Mouse (Mus musculus) Patski (cell line): ENCODE results near the gene Sf3b2. TPM values are rescaled to one million over a fixed set of nuclear protein-coding genes. Genes with fewer than 3 reads are reported as not detected.
"Not testable (repeated sequence)": the region's sequence is repeated elsewhere in the genome, so short reads cannot be mapped to it uniquely, and the experiment has no call there.

Experiments
- ATAC-seq: fragments of 100-300 bp; one replicate; pipeline ENCODE4 v1.8.0; 2021
- CTCF ChIA-PET: fragments of 350-600 bp; sonication (Branson Sonifier 250); formaldehyde crosslinking; loops from one replicate; lab custom pipeline; 2022; ENCODE audit warnings: inconsistent platforms; lab: Charles Lee
- POLR2A ChIA-PET: fragments of 350-600 bp; sonication (Branson Sonifier 250); formaldehyde crosslinking; loops from one replicate; lab custom pipeline; 2022; ENCODE audit warnings: antibody characterized with exemption, inconsistent platforms; lab: Charles Lee
- DNase-seq: peaks from one replicate; pipeline ENCODE4 v3.0.0-alpha.2; 2011; ENCODE audit warnings: low read depth, low spot score
- H3K27me3 ChIP-seq: fragments of 371-371 bp; one replicate; pipeline ENCODE4 v1.5.1; 2021
- CTCF ChIP-seq: fragments of 100-300 bp; IDR thresholded peaks from one replicate; pipeline ENCODE4 v1.5.1; 2021
- in situ Hi-C: fragments of 300-500 bp; cut with MboI; formaldehyde crosslinking; loops from 3 replicates; pipeline ENCODE4 v1.11.1; 2018; ENCODE audit warnings: low pct_unique_long_range_greater_than_20kb, mixed read lengths
- polyA plus RNA-seq: library from polyadenylated mRNA; unstranded; gene quantifications from one replicate; pipeline ENCODE4 v1.2.3, GENCODE M21; 2021

Sf3b2 gene
- polyA plus RNA-seq, 1 experiment from 2014 or later: 255 TPM

DNA sequence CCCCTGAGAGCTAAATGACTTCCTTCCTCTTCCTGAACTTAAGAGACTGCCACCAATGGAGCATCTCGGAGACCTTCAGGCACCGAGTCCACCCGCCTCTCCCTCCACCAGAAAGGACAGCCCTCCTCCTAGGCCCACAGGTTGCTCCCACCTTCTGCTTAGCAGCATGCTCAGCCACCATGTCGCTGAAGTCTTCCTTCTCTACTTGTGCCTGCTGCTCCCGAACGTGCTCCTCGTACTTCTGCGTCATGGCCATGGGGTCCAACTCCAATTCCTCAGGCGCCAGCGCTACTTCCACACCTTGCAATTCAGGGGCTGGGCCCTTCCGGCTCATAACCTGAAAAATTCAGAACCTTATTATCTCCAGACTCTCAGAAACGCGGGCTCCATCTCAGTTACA is 20.6 kb downstream of the Sf3b2 start:
- ATAC-seq (no peak), DNase-seq (no peak)
- H3K27me3 ChIP-seq: no peaks in the 10 kb centered on the region
- POLR2A ChIA-PET: no interaction called here
- in situ Hi-C loops: loop anchor here (5.0 kb wide), 1 partner anchor 77 kb away; no protein-coding TSS in a partner anchor
- CTCF ChIA-PET: interaction anchor here (0.7 to 0.9 kb wide), 2 partner anchors 8 to 10 kb away, joined by 3 to 4 read pairs; no protein-coding TSS in a partner anchor
- TF ChIP-seq CTCF: no peak

GRCm38 (mm10) chr19:5273916-5274315 is 21.3 kb downstream of the Sf3b2 start:
- no peak for ATAC-seq
- no peak for DNase-seq
- ChIA-PET POLR2A (no interaction called here), CTCF (interaction anchor here (0.9 to 1.2 kb wide), 2 partner anchors 9 to 78 kb away, joined by 4 read pairs; no protein-coding TSS in a partner anchor)
- TF ChIP-seq CTCF: no peak
- H3K27me3 ChIP-seq: no peaks in the 10 kb centered on the region
- in situ Hi-C loops: no loop called here

GRCm38 (mm10) chr19:5272801-5273733 is 22.2 kb downstream of the Sf3b2 start, which contains the start of gene Pacs1:
Gene Pacs1 (minus strand): TSS chr19:5273119.
- H3K27me3 ChIP-seq: no peaks in the 10 kb centered on the region
- in situ Hi-C loops: no loop called here
- ChIA-PET POLR2A (interaction anchor here (1.1 kb wide), 1 partner anchor 27 kb away, joined by 4 read pairs; no protein-coding TSS in a partner anchor), CTCF (interaction anchor here (1.2 to 1.4 kb wide), 3 partner anchors 60 to 77 kb away, joined by 3 to 4 read pairs (median 3); no protein-coding TSS in a partner anchor)
- ATAC-seq (peak; percentile 81), DNase-seq (no peak)
- no peak for TF ChIP-seq CTCF

DNA sequence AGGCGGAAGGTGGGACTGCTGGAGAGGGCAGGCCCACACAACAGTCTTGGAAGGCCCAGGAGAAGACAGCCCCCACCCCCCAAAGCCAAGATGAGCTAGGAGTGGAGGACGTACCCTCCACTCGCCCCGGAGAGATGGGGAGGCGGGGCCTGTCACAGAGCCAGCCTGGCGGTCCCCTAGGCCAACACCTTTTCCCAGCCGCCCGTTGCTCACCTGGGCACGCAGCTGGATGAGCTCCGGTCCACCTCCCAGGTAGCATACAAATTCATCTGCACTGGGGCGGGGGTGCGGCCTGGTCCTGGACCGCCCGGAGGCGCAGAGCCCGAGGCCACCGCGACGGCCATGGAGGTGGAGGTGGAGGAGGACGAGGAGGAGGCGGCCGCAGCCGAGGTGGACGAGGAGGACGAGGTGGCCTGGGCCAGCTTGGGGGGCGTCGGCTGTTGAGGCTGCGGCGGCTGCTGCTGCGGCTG is 22.9 kb downstream of the Sf3b2 start:
- no peak for DNase-seq
- in situ Hi-C loops: no loop called here
- ChIA-PET CTCF (interaction anchor here (1.2 to 1.4 kb wide), 2 partner anchors 59 to 76 kb away, joined by 3 read pairs; no protein-coding TSS in a partner anchor), POLR2A (interaction anchor here (1.1 kb wide), 1 partner anchor 28 kb away, joined by 4 read pairs; no protein-coding TSS in a partner anchor)
- ATAC-seq: peak; percentile 22
- H3K27me3 ChIP-seq: no peaks in the 10 kb centered on the region
- no peak for TF ChIP-seq CTCF

GRCm38 (mm10) chr19:5271430-5271829 is 23.8 kb downstream of the Sf3b2 start:
- H3K27me3 ChIP-seq: no peaks in the 10 kb centered on the region
- CTCF ChIA-PET: interaction anchor here (1.2 to 1.4 kb wide), 2 partner anchors 58 to 76 kb away, joined by 3 read pairs; no protein-coding TSS in a partner anchor
- DNase-seq (no peak), ATAC-seq (no peak)
- TF ChIP-seq CTCF: no peak
- POLR2A ChIA-PET: no interaction called here
- in situ Hi-C loops: no loop called here

- no peak for DNase-seq
- POLR2A ChIA-PET: no interaction called here
- CTCF ChIA-PET: no interaction called here
- in situ Hi-C loops: no loop called here
- TF ChIP-seq CTCF: no peak
- H3K27me3 ChIP-seq: no peaks in the 10 kb centered on the region
- no peak for ATAC-seq
Observed at GRCm38 (mm10) chr19:5269392-5269791, 25.9 kb downstream of the Sf3b2 start.

- CTCF ChIA-PET: no interaction called here
- TF ChIP-seq CTCF: no peak
- in situ Hi-C loops: no loop called here
- POLR2A ChIA-PET: interaction anchor here (0.6 kb wide), 1 partner anchor 369 kb away, joined by 3 read pairs; no protein-coding TSS in a partner anchor
- no peaks in the 10 kb centered on the region for H3K27me3 ChIP-seq
- ATAC-seq (no peak), DNase-seq (no peak)
Observed at GRCm38 (mm10) chr19:5268875-5269274, 26.4 kb downstream of the Sf3b2 start.

DNA sequence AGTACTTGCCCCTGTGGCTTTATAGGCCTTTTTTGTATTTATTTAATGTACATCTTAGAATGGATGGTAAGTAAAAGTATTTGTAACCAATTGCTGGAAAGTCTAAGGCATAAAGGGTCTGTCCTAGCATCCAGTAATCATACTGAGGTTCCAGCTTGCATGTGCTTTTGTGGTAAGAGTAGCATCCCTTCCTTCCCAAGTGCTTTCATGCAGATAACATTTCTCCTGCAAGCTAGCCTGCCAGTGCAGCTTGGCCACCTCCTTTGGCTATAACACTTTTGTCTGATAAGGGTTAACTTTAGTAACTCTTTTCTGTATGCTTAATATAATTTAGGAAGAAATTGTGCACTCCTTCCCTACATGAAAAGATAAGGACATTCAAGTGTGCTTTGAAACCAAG is 27.2 kb downstream of the Sf3b2 start:
- no peak for TF ChIP-seq CTCF
- in situ Hi-C loops: no loop called here
- ChIA-PET POLR2A (interaction anchor here (0.6 kb wide), 1 partner anchor 370 kb away, joined by 3 read pairs; no protein-coding TSS in a partner anchor), CTCF (no interaction called here)
- no peaks in the 10 kb centered on the region for H3K27me3 ChIP-seq
- DNase-seq (no peak), ATAC-seq (no peak)

DNA sequence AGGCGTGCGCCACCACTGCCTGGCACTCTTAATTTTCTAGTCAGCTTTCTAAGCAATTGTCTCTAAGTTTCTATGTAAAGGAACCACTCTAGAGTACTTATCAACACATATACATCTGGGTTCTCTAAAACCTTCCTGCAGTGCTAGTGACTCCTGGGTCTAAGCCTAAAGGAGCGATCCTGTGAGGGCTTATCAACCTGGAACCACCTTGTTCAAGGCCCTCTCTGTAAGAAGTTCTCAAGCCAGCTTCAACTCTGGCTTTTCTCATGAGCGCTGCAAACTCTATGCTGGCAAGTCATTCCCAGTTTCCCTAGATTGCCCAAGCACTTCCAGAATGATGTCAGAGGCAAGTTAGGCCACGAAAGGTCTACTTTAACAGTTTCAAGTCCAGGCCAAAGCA is 28.2 kb downstream of the Sf3b2 start:
- CTCF ChIA-PET: no interaction called here
- in situ Hi-C loops: no loop called here
- POLR2A ChIA-PET: no interaction called here
- DNase-seq (no peak), ATAC-seq (no peak)
- no peak for TF ChIP-seq CTCF
- no peaks in the 10 kb centered on the region for H3K27me3 ChIP-seq

DNA sequence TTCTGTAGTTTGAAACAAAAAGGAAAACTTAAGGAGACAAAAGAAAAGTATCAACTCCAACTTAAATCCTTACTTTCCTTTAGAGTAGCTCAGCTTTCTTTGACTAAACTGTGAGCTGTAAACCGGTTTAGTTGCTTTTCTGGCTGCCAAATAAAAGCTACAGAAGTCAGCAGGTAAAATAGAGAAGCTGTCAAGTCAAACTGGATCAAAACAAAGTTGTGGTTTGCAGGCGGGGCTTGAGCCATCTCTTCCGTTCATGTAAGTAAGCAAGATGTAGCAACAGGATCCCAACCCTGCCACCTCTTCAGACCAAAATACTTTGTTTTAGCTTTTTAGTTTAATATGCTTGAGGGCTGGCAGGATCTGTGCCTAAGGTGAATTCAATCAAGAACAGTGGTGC is 38.1 kb downstream of the Sf3b2 start:
- no peaks in the 10 kb centered on the region for H3K27me3 ChIP-seq
- ChIA-PET POLR2A (no interaction called here), CTCF (no interaction called here)
- DNase-seq: no peak
- no peak for ATAC-seq
- in situ Hi-C loops: no loop called here
- no peak for TF ChIP-seq CTCF

DNA sequence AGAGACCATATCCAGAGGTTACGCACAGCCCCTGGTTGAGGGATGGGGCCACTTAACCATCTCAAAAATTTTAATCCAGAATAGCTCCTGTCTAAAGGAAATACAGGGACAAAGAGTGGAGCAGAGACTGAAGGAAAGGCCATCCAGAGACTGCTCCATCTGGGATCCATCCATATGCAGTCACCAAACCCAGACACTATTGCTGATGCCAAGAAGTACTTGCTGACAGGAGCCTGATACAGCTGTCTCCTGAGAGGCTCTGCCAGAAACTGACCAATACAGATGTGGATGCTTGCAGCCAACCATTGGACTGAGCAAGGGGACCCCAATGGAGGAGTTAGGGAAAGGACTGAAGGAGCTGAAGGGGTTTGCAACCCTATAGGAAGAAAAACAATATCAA is 58.3 kb downstream of the Sf3b2 start:
- H3K27me3 ChIP-seq, DNase-seq, in situ Hi-C loops, POLR2A ChIA-PET, ATAC-seq, CTCF ChIA-PET: not testable (repeated sequence)
